Mouse (Mus musculus) kidney, adult 9 months (tissue): ENCODE measurements around the gene Eps8l2.
A peak's percentile ranks its signal among the peaks of the same experiment; 100 is the strongest.

Experiments used
- DNase-seq: peaks from one replicate; pipeline ENCODE4 v3.0.0; 2022

Eps8l2 gene

GRCm38 (mm10) chr7:141331990-141332389, 6.7 kb upstream of the Eps8l2 start:
- DNase-seq: peak; percentile 94

DNA sequence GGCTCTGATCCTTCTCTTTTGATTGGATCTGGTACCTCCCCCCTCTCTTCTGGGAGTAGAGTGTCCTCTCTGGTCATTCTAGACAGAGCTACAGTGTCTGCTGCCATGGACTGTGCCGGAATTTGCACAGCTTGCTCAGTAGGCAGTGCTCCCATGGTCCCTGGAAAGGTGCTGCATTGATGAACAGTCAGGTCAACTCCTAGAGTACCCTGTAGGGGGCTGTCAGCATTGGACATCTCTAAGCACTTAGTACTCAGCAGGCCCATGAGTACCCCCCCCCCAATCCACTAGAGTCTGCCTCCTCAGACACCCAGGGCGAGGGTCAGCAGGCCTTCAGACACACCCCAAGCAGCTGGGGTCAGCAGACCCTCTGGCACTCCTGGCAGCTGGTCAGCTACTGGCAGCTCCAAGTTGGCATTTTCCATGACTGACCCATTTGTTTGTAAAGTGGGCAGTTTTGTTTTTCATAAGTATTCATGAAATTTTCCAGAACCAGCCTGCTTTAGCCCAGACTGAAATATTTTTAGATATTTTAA, 3.6 kb upstream of the Eps8l2 start:
- DNase-seq: no peak

DNA sequence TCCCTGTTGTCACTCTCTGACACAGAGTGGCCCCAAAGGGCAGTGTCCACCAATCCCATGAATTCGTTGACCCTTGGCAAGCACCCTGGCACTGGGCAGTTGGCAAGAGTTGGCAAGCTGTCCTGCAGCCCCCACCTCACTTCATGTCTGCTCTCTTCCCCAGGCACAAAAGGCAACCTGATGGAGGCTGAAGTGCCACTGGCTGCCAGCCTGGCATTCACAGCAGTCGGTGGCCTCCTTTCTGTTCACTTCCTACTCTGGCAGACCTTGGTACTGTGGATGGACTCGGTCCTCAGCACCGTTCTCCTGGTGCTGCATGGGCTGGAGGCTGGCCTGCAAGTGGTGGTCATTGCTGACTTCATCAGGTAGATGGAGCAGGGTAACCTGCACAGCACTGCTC, 3.0 kb upstream of the Eps8l2 start:
- no peak for DNase-seq

DNA sequence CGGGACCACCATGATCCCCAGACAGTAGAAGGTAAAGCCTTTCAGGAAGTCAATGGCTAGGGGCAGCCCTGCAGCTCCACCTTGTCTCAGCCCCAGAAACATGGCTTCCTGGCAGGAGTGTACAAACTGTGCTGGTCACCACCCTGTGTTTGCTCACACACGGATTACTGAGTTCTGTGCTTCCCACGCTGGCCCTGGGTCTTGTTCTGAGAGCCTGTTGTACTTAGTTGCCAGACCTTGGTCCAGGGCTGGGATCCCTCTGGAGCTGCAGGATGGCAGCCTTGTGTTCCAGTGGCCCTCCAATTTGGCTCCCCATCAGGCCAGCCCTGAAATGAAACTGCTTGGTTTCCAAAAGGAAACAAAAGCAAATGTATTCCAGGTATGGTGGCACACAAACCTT, 2.4 kb upstream of the Eps8l2 start:
- DNase-seq: no peak

DNA sequence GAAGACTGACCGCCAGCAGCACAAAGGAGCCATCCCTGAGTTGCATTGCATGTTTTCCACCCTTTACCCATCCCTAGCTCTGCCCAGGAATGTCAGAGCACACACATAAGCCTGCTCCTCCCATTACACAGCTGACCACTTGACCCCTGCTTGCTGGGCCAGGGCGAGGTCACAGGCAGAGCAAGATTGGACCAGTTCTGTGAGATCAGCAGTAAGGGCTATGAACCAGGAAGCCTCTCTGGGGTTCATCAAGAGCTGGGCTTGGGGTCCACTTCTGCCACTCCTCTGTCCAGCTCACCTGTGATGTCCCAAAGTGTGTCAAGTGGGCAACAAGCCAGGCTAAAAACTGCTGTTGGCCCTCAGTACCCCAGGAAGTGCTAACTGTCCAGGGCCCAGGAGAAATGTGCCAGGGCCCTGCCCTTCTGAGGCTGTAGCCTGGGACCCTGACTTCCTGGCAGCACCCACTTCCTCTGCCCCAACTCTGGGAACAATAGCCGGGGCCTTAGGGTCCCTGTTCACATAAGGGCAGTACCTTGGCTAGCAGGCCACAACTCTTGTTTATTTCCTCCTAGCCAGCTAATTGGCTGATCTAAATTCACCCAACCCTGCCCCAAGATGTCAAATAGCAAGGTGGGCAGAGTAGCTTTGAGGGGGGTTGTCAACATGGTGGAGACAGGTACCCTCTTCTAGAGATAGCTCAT, 814 bp upstream of the Eps8l2 start:
- peak; percentile 58 for DNase-seq

DNA sequence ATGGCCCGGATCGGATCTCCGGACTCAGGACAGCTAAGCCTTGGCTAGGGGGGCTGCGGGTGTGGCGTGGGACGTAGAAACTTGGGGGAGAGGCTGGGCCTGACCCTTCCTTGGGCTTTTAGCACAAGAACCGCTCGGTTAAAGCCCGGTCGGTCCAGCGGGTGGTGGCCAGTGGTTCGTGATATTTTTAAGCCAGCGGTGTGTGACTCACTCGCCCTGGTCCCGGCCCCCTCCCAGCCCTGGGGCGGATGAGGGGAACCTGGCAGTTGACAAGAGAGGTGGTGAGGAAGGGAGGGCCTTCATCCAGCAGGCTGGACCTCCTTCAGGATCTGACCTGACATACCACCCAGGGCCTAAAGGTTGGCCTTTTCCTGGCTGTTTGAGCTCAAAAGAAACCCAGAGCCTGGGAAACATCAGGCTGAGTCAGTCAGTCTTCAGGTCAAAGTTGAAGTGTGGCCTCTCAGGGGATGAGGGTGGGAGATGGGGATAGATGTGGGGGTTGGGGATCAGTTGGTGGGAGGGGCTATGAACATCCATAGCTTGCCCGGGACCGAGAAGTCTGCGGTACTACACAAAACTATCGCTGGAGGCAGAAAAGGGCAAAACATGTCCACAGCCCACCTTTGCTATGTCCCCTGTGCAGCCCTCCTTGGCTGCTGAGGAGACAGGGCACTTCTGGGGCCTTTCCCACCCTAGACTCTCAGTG, 688 bp downstream of the Eps8l2 start:
- peak; percentile 49 for DNase-seq

- DNase-seq: peak; percentile 82
Observed at GRCm38 (mm10) chr7:141340023-141340422, 1.3 kb downstream of the Eps8l2 start.

GRCm38 (mm10) chr7:141340476-141340875, 1.8 kb downstream of the Eps8l2 start:
- peak; percentile 91 for DNase-seq

- no peak for DNase-seq
Observed at GRCm38 (mm10) chr7:141341689-141342226, 3.1 kb downstream of the Eps8l2 start.

DNA sequence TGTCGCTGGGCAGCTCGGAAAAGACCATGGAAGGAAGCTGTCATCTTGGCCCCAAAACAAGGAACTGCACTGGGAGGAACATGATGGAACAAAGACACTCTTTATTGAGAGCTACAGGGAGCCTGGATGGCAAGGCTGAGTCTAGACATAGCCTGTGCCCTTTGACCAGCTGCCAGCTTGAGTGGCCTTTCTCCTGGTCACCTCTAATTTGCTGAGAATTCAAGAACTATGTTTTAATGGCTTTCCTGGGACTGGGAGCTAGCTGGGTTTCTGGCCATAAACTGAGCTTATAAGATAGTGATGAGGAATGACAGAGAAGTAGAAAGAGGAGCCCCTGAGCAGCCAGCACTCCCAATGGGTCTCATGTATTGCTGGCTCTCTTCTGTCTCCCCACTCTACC, 4.5 kb downstream of the Eps8l2 start:
- peak; percentile 54 for DNase-seq

- peak; percentile 86 for DNase-seq
Observed at GRCm38 (mm10) chr7:141343696-141344095, 5.0 kb downstream of the Eps8l2 start.

DNA sequence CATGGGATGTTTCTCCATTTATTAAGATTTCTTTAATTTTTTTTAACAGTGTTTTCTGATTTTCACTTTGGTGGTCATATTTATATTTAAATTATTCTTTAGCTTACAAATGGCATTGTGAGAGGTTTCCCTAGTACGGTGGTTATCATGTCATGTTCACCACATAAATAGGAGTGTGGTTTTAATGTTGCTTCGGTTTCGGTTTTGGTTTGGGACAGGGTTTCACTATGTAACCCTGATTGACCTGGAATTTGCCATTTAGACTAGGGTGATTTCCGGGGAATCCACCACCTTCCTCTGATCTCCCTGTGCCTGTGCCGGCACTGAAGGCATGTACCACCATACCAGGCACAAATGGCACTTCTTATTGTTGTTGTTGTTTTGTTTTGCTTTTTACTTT, 6.1 kb downstream of the Eps8l2 start:
- no peak for DNase-seq

- DNase-seq: no peak
Observed at GRCm38 (mm10) chr7:141351061-141351460, 12.4 kb downstream of the Eps8l2 start.

GRCm38 (mm10) chr7:141355051-141355450, 16.4 kb downstream of the Eps8l2 start:
- DNase-seq: no peak

GRCm38 (mm10) chr7:141355626-141356326, 17.1 kb downstream of the Eps8l2 start:
- no peak for DNase-seq

GRCm38 (mm10) chr7:141356971-141357370, 18.3 kb downstream of the Eps8l2 start:
- DNase-seq: no peak

- peak; percentile 50 for DNase-seq
Observed at GRCm38 (mm10) chr7:141361510-141361909, 22.8 kb downstream of the Eps8l2 start.

DNA sequence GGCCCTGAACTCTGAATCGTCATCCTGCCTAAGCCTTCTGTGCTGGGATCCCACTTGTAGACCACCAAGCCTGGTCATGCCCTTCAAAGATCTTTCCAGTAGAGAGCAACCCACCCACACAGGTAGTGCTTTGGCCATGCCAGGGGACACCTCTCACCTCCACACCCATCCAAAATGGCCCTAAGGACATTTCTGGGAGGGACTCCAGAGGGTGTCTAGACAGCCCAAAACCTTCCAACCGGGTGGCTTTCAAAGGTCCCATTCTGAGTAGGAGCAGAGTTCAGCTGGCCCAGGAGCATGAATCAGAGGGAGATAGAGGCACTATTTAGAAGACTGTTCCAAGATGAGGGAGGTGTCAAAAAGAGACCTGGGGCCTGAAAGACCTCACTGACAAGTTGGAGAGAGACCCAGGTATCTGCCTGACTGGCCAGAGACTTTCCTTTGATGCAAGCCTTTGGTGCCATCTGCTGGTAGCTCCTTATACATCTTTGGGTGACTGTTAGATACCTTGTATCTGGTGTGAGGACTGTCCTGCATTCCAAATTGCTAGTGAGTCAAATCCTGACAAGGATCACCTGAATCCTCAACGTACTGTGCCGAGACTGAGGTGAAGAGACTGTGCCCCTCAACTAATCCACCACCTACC, 24.5 kb downstream of the Eps8l2 start:
- peak; percentile 87 for DNase-seq

DNA sequence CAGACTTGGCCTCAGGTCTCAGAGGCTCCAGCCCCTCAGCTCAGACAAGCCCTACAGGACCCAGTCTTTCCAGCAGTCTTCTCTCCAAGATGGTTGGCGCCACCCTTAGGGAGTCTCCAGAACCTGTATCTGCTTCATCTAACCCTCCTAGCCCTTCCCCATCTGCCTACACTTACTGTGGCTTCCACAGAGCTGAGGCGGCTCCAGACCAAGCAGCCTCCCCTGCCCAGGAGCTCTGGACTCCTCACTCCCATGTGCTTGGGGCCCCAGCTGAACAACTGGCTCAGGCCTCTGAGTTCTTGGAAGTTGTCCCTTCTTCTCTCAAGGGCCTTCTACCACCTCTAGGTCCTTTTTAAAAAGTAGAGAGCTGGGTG, 25.1 kb downstream of the Eps8l2 start:
- no peak for DNase-seq

DNA sequence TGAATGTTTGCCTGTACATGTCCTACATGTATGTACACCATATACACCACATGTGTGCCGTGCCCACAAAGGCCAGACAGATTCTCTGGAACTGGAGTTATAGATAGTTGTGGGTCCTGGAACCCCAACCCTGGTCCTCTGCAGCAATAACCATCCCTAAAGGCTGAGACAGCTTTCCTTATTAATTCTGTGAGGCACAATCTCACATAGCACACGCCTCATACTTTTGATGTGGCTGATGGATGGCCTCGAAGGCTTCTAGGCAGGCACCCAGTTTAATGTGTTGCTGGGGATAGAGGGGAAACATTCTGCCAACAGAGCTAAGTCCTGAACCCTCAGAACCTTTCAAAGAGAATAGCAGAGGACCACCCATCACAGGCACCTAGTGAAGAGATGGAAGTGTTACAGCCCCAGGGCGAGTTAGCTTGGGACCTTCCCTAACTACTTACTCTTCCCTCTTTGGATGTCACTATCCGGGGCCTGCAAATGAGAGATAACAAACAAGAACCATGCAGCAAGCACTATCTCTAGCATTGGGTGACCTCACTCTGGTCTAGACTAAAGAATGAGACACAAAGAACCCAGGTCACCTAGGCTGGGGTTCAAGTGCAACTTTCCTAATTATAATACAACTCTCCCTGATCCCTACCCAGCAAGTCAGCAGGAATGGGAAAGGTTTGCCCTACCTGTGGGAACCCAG, 25.8 kb downstream of the Eps8l2 start:
- no peak for DNase-seq

- DNase-seq: no peak
Observed at GRCm38 (mm10) chr7:141365049-141365445, 26.4 kb downstream of the Eps8l2 start.

GRCm38 (mm10) chr7:141367358-141367757, 28.7 kb downstream of the Eps8l2 start:
- DNase-seq: no peak
